9 mouse cellular contexts compared by ENCODE assay signal in the genomic region with DNA sequence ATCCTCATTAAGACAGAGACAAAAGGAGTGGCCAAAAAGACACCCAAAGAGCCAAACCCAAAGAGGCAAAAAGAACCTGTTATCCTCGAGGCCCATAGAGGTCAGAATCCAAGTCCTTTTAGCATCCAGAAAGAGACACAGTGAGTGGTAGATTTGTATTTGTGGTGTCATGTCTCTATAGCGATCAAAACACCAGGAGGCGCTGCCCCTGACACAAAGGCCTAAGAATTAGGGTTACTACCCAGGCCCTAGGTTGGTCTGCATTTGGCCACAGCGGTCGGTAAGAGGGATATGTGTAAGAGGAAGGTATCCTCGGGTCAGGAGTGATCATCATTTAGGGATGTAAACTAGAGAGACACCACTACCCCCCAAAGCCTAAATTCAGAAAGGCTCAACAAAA. TPM values are rescaled to one million over a fixed set of nuclear protein-coding genes. Genes with fewer than 3 reads are reported as not detected.
A peak's percentile ranks its signal among the peaks of the same experiment; 100 is the strongest.
DNase-seq lines count a peak whose midpoint lies in the region; ATAC-seq lines count a peak whose summit lies in the region.
"Had no signal": no experiment of that assay in that cellular context is flagged by ENCODE, and none has a peak within 500 bp of the region (broad histone marks: within the 10 kb centered on the region; RNA-seq: fewer than 3 reads in every experiment).

No protein-coding gene starts in this region.

- ATAC-seq in heart, embryonic 14.5 days (ENCODE audit: insufficient number of reproducible peaks, insufficient read depth, low FRiP score, low read depth): no peak
- no peak for ATAC-seq in hindbrain, embryonic 11.5 days (ENCODE audit: low FRiP score)
- no peak for ATAC-seq in midbrain, embryonic 14.5 days (ENCODE audit: low FRiP score, low TSS enrichment)

- H3K9ac ChIP-seq in heart, embryonic 14.5 days (ENCODE audit: low read length): peak overlapping the region; percentile 94; the same call in 1 of the 2 replicates
- H3K9ac ChIP-seq in hindbrain, embryonic 11.5 days (ENCODE audit: low read depth, low read length): no peak overlapping the region
- H3K9ac ChIP-seq in midbrain, embryonic 14.5 days (replicated peaks; ENCODE audit: low read length): no peak overlapping the region

- no peak overlapping the region for H3K27ac ChIP-seq in heart, embryonic 14.5 days (replicated peaks in 1 of 2; ENCODE audit: control insufficient read depth in 1 of 2, insufficient read depth in 1 of 2, low read depth in 2 of 2, low read length in 2 of 2)
- H3K27ac ChIP-seq in hindbrain, embryonic 11.5 days (ENCODE audit: low read depth, low read length): no peak overlapping the region
- H3K27ac ChIP-seq in midbrain, embryonic 14.5 days (replicated peaks; ENCODE audit: low read depth, low read length): no peak overlapping the region
- H3K27ac ChIP-seq: macrophage had no signal

- H3K9me3 ChIP-seq in heart, embryonic 14.5 days (ENCODE audit: control insufficient read depth, low read length): no peaks in the 10 kb centered on the region
- no peaks in the 10 kb centered on the region for H3K9me3 ChIP-seq in hindbrain, embryonic 11.5 days (ENCODE audit: control insufficient read depth, low read length)
- H3K9me3 ChIP-seq in midbrain, embryonic 14.5 days (ENCODE audit: control insufficient read depth, low read length): no peaks in the 10 kb centered on the region

- DNase-seq in heart, adult 11 months: no peak
- DNase-seq in Muller cell, postnatal 12 days (ENCODE audit: inconsistent ontology term): peak; percentile 41
- DNase-seq in hindbrain, embryonic 11.5 days (ENCODE audit: low spot score): no peak
- peak; percentile 24 for DNase-seq in midbrain, embryonic 14.5 days
- DNase-seq in cerebellum, adult 11 months: no peak
- DNase-seq in cerebellum, adult 11-12 months: no peak
- no peak for DNase-seq in right cerebral cortex, postnatal 4 days

- H3K4me3 ChIP-seq in heart, embryonic 14.5 days (ENCODE audit: control insufficient read depth in 1 of 2, insufficient read depth in 1 of 2, low read depth in 1 of 2, low read length in 2 of 2): no peak overlapping the region; a peak in 1 of 4 replicates
- H3K4me3 ChIP-seq in hindbrain, embryonic 11.5 days (ENCODE audit: low read depth, low read length): peak overlapping the region; percentile 79; the same call in 1 of the 2 replicates
- peak overlapping the region; percentile 77 for H3K4me3 ChIP-seq in midbrain, embryonic 14.5 days (replicated peaks; ENCODE audit: low read depth, low read length)

- H3K4me1 ChIP-seq in heart, embryonic 14.5 days (ENCODE audit: control insufficient read depth in 2 of 2, insufficient read depth in 2 of 2, low read length in 2 of 2): peaks cover 5 to 14% of the 10 kb centered on the region in 2 experiments; a peak in 3 of 4 replicates
- no peaks in the 10 kb centered on the region for H3K4me1 ChIP-seq in hindbrain, embryonic 11.5 days (replicated peaks; ENCODE audit: control insufficient read depth, insufficient read depth, low read length)
- H3K4me1 ChIP-seq in midbrain, embryonic 14.5 days (ENCODE audit: control insufficient read depth, insufficient read depth, low read length): peaks cover 18% of the 10 kb centered on the region

- H3K27me3 ChIP-seq in heart, embryonic 14.5 days (ENCODE audit: control insufficient read depth, insufficient read depth, low read length): no peaks in the 10 kb centered on the region
- H3K27me3 ChIP-seq in hindbrain, embryonic 11.5 days (ENCODE audit: control insufficient read depth, insufficient read depth, low read length): no peaks in the 10 kb centered on the region
- no peaks in the 10 kb centered on the region for H3K27me3 ChIP-seq in midbrain, embryonic 14.5 days (ENCODE audit: control insufficient read depth, insufficient read depth, low read length)

- peak overlapping the region; percentile 93 for H3K4me2 ChIP-seq in heart, embryonic 14.5 days (ENCODE audit: low read length)
- H3K4me2 ChIP-seq in hindbrain, embryonic 11.5 days (replicated peaks; ENCODE audit: low read depth, low read length): peak overlapping the region; percentile 95
- peak overlapping the region; percentile 67 for H3K4me2 ChIP-seq in midbrain, embryonic 14.5 days (ENCODE audit: low read length)

- whole genome bisulfite sequencing in heart, embryonic 14.5 days: 38% methylated on average over 6 of the region's 6 CpGs
- WGBS in hindbrain, embryonic 11.5 days: 26% methylated on average over 6 of the region's 6 CpGs
- 22% methylated on average over 6 of the region's 6 CpGs for WGBS in midbrain, embryonic 14.5 days

- H3K36me3 ChIP-seq in heart, embryonic 14.5 days (ENCODE audit: control insufficient read depth, insufficient read depth, low read length): 0 out of 2 replicates have a peak, but pooled peaks cover 4% of the 10 kb centered on the region
- H3K36me3 ChIP-seq in hindbrain, embryonic 11.5 days (ENCODE audit: control insufficient read depth, insufficient read depth, low read length): no peaks in the 10 kb centered on the region
- H3K36me3 ChIP-seq in midbrain, embryonic 14.5 days (ENCODE audit: control insufficient read depth, insufficient read depth, low read length): no peaks in the 10 kb centered on the region

RNA-seq across cellular contexts. Expression of a gene that starts 1.8 kb away (rescaled TPM):
- 1.4 and 1.7 TPM in 2 replicates for polyA plus RNA-seq in heart, embryonic 14.5 days (2014; fragmentation: Nextera tagmentation; extraction: Ambion mirVana)
- polyA plus RNA-seq in hindbrain, embryonic 11.5 days (2014; fragmentation: Nextera tagmentation; extraction: Ambion mirVana): 2.4 and 2.5 TPM in 2 replicates
- polyA plus RNA-seq in midbrain, embryonic 14.5 days (2014; fragmentation: Nextera tagmentation; extraction: Ambion mirVana): 2.5 and 6.1 TPM in 2 replicates

RNA-seq across cellular contexts. Expression of a gene that starts 1.9 kb away (rescaled TPM):
- 87.3 and 92.9 TPM in 2 replicates for polyA plus RNA-seq in heart, embryonic 14.5 days (2014; fragmentation: Nextera tagmentation; extraction: Ambion mirVana)
- polyA plus RNA-seq in hindbrain, embryonic 11.5 days (2014; fragmentation: Nextera tagmentation; extraction: Ambion mirVana): 45.7 and 49.8 TPM in 2 replicates
- polyA plus RNA-seq in midbrain, embryonic 14.5 days (2014; fragmentation: Nextera tagmentation; extraction: Ambion mirVana): 30.1 and 36.6 TPM in 2 replicates

RNA-seq across cellular contexts. Expression of a gene that starts 11.3 kb away (rescaled TPM):
- polyA plus RNA-seq in heart, embryonic 14.5 days (2014; fragmentation: Nextera tagmentation; extraction: Ambion mirVana): not detected in 2 replicates
- polyA plus RNA-seq in hindbrain, embryonic 11.5 days (2014; fragmentation: Nextera tagmentation; extraction: Ambion mirVana): 0.10 and 0.17 TPM in 2 replicates
- 0.51 and 0.74 TPM in 2 replicates for polyA plus RNA-seq in midbrain, embryonic 14.5 days (2014; fragmentation: Nextera tagmentation; extraction: Ambion mirVana)
- polyA plus RNA-seq: macrophage had no signal

RNA-seq across cellular contexts. Expression of a gene that starts 43.2 kb away (rescaled TPM):
- polyA plus RNA-seq in heart, embryonic 14.5 days (2014; fragmentation: Nextera tagmentation; extraction: Ambion mirVana): 1.3 and 1.8 TPM in 2 replicates
- 0.66 and 0.76 TPM in 2 replicates for polyA plus RNA-seq in hindbrain, embryonic 11.5 days (2014; fragmentation: Nextera tagmentation; extraction: Ambion mirVana)
- 0.12 and 0.29 TPM in 2 replicates for polyA plus RNA-seq in midbrain, embryonic 14.5 days (2014; fragmentation: Nextera tagmentation; extraction: Ambion mirVana)
- polyA plus RNA-seq: macrophage had no signal

RNA-seq across cellular contexts. Expression of a gene that starts 47.7 kb away (rescaled TPM):
- 9.3 and 10.5 TPM in 2 replicates for polyA plus RNA-seq in heart, embryonic 14.5 days (2014; fragmentation: Nextera tagmentation; extraction: Ambion mirVana)
- 11.5 and 13.3 TPM in 2 replicates for polyA plus RNA-seq in hindbrain, embryonic 11.5 days (2014; fragmentation: Nextera tagmentation; extraction: Ambion mirVana)
- polyA plus RNA-seq in midbrain, embryonic 14.5 days (2014; fragmentation: Nextera tagmentation; extraction: Ambion mirVana): 18.8 and 20.3 TPM in 2 replicates

Comparison
In these comparisons a context has a peak if more than half of its experiments do, and no peak if none do; other contexts are left out.
1. H3K4me3 ChIP-seq: peak in hindbrain, embryonic 11.5 days (single experiment) and midbrain, embryonic 14.5 days (single experiment); none in heart, embryonic 14.5 days (0 of 2).
2. DNase-seq: peak in Muller cell, postnatal 12 days (single experiment) and midbrain, embryonic 14.5 days (single experiment); none in heart, adult 11 months (single experiment), hindbrain, embryonic 11.5 days (single experiment), cerebellum, adult 11 months (single experiment), cerebellum, adult 11-12 months (single experiment) and right cerebral cortex, postnatal 4 days (single experiment).
3. Peak in every context shown above with its lines, with median percentiles within 50 percentile points of each other: H3K4me2 ChIP-seq.